Mouse (Mus musculus): ENCODE measurements around the gene Slc44a5. TPM values are rescaled to one million over a fixed set of nuclear protein-coding genes. Genes with fewer than 3 reads are reported as not detected.
A peak's percentile ranks its signal among the peaks of the same experiment; 100 is the strongest.

Slc44a5 gene
- polyA plus RNA-seq, 1 experiment from 2014 or later = 6.8 TPM

DNA sequence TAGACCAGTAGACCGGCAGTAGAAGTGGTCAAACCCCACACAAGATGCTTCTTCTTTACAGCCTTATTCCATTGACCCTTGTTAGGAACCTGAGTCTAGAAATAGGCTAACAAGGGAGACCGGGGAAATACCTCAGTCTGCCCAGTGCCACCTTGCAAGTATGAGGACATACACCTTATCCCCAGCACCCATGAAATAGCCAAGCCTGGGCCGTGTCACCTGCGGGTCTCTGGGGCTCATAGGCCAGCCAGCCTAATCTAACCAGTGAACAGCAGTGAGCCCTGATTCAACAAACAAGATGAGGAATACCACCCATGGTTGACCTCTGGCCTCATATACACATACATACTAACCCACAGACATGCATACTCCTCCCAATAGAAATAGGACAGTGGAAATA is 142.2 kb downstream of the Slc44a5 start:
- H3K4me2 ChIP-seq (replicated peaks) = no peak overlapping the region
- ATAC-seq = no peak
- WGBS = 93% methylated on average over 4 of the region's 4 CpGs
- no peak overlapping the region for H3K9ac ChIP-seq (replicated peaks)
- no peak overlapping the region for H3K4me3 ChIP-seq (replicated peaks)
- no peaks in the 10 kb centered on the region for H3K27me3 ChIP-seq
- no peaks in the 10 kb centered on the region for H3K36me3 ChIP-seq
- no peak overlapping the region for H3K27ac ChIP-seq
- no peaks in the 10 kb centered on the region for H3K9me3 ChIP-seq
- H3K4me1 ChIP-seq (replicated peaks) = peaks cover 22% of the 10 kb centered on the region

- H3K4me2 ChIP-seq (replicated peaks) = no peak overlapping the region
- H3K27me3 ChIP-seq = no peaks in the 10 kb centered on the region
- 84% methylated on average over 5 of the region's 5 CpGs for WGBS
- ATAC-seq = no peak
- peaks cover 22% of the 10 kb centered on the region for H3K4me1 ChIP-seq (replicated peaks)
- H3K9me3 ChIP-seq = no peaks in the 10 kb centered on the region
- H3K27ac ChIP-seq = no peak overlapping the region
- H3K36me3 ChIP-seq = no peaks in the 10 kb centered on the region
- no peak overlapping the region for H3K9ac ChIP-seq (replicated peaks)
- no peak overlapping the region for H3K4me3 ChIP-seq (replicated peaks)
Measured at GRCm38 (mm10) chr3:154116000-154116399, 142.8 kb downstream of the Slc44a5 start.

- WGBS = 34% methylated on average over 6 of the region's 6 CpGs
- Histone ChIP-seq H3K9ac (replicated peaks) (no peak overlapping the region), H3K27me3 (peaks cover 10% of the 10 kb centered on the region; the same call in 1 of the 2 replicates), H3K36me3 (no peaks in the 10 kb centered on the region), H3K4me3 (replicated peaks) (no peak overlapping the region), H3K9me3 (no peaks in the 10 kb centered on the region), H3K4me1 (replicated peaks) (peaks cover 22% of the 10 kb centered on the region), H3K4me2 (replicated peaks) (no peak overlapping the region), H3K27ac (no peak overlapping the region)
- peak; percentile 65 for ATAC-seq
Measured at GRCm38 (mm10) chr3:154118992-154119603, 145.9 kb downstream of the Slc44a5 start.

DNA sequence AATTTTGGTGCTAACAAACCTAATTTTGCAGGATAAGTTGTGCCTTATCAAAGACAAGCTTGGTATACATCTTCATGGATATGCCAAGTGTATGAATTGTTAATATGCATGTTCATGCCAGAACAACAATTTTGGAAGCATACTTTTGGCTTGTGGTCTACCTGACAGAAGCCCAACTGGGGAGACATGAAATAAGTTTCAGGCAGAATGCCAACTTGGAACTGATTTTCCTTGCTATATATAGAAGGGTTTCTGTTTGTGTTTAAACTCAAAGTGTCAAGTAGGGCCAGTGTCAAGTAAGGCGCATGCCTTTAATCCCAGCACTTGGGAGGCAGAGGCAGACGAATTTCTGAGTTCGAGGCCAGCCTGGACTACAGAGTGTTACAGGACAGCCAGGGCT is 149.3 kb downstream of the Slc44a5 start:
- Histone ChIP-seq H3K27ac (no peak overlapping the region), H3K27me3 (peaks cover 21% of the 10 kb centered on the region), H3K4me1 (replicated peaks) (peaks cover 27% of the 10 kb centered on the region), H3K4me2 (replicated peaks) (no peak overlapping the region), H3K36me3 (no peaks in the 10 kb centered on the region), H3K9me3 (no peaks in the 10 kb centered on the region), H3K9ac (replicated peaks) (no peak overlapping the region), H3K4me3 (replicated peaks) (no peak overlapping the region)
- no peak for ATAC-seq
- WGBS = 93% methylated on average over 3 of the region's 3 CpGs

DNA sequence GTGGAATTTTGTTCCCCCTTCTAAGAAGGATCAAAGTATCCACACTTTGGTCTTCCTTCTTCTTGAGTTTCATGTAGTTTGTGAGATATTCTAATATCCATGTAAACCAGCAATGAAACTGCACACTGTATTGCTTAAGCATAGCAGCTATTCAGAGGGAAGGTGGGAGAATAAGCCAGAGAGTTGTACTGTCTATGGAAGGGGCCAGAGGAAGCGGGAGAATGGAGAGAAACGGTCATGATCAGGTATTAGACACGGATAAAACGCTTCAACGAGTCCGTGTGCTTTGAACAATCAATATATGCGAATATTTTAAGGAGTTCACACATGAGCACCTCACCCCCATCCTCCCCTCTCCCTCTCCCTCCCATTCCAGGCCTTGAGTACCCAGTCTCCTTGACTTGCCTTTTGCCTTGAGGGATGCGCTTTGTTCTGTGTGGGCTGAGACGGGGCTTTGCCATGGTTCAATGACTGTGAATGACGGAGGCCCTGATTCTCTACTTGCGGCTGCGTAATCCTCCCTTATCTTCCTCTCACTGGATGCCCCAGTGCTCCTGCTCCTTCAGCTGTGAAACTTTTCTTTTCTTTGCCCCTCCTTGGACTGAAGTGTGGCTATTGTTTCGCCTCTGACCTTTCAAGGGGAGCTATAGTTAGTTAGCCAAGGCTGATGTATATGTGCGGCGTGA is 151.8 kb downstream of the Slc44a5 start:
- WGBS = 5% methylated on average over 15 of the region's 15 CpGs
- peaks cover 21% of the 10 kb centered on the region for H3K27me3 ChIP-seq
- ATAC-seq = peak; percentile 91
- H3K4me2 ChIP-seq (replicated peaks) = peak overlapping the region; percentile 23
- H3K36me3 ChIP-seq = no peaks in the 10 kb centered on the region
- peak overlapping the region; percentile 65 for H3K27ac ChIP-seq
- H3K9ac ChIP-seq (replicated peaks) = no peak overlapping the region
- no peak overlapping the region for H3K4me3 ChIP-seq (replicated peaks)
- peaks cover 19% of the 10 kb centered on the region for H3K4me1 ChIP-seq (replicated peaks)
- H3K9me3 ChIP-seq = no peaks in the 10 kb centered on the region

GRCm38 (mm10) chr3:154125768-154126376 is 152.6 kb downstream of the Slc44a5 start:
- H3K27ac ChIP-seq = peak overlapping the region; percentile 65

DNA sequence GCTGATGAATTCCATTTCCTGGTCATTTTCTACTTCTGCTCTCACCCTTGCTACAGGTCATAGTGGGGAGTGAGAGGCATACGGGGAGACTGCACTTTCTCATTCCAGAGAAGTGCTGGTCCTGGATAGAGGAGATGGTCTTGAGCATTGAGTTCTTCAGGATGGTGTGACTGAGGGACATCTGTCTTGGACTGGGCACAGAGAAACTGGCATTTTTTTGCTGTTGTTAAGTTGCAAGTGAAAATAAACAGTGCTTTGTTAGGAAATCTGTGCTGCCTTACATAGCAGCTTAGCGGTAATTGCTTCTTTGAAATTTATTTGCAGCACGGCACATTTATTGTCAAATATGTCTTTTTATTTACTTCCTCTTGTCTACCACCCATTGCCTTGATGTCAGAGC is 154.0 kb downstream of the Slc44a5 start:
- Histone ChIP-seq H3K4me2 (replicated peaks) (no peak overlapping the region), H3K9me3 (no peaks in the 10 kb centered on the region), H3K36me3 (no peaks in the 10 kb centered on the region), H3K27me3 (peaks cover 20% of the 10 kb centered on the region), H3K4me1 (replicated peaks) (peaks cover 19% of the 10 kb centered on the region), H3K4me3 (replicated peaks) (no peak overlapping the region), H3K9ac (replicated peaks) (no peak overlapping the region), H3K27ac (no peak overlapping the region)
- 80% methylated on average over 3 of the region's 3 CpGs for WGBS
- no peak for ATAC-seq

More at GRCm38 (mm10) chr3:154125768-154126376, 152.6 kb downstream of the Slc44a5 start:
- Histone ChIP-seq H3K27me3 (peaks cover 25% of the 10 kb centered on the region), H3K4me1 (replicated peaks) (peaks cover 19% of the 10 kb centered on the region), H3K4me3 (replicated peaks) (no peak overlapping the region), H3K9ac (replicated peaks) (no peak overlapping the region), H3K36me3 (no peaks in the 10 kb centered on the region), H3K4me2 (replicated peaks) (peak overlapping the region; percentile 23), H3K9me3 (no peaks in the 10 kb centered on the region)
- peak; percentile 28 for ATAC-seq
- WGBS = 22% methylated on average over 7 of the region's 7 CpGs

GRCm38 (mm10) chr3:154129036-154129435 is 155.8 kb downstream of the Slc44a5 start:
- H3K36me3 ChIP-seq = no peaks in the 10 kb centered on the region
- peaks cover 14% of the 10 kb centered on the region for H3K27me3 ChIP-seq
- 72% methylated on average over 4 of the region's 4 CpGs for WGBS
- H3K4me3 ChIP-seq (replicated peaks) = no peak overlapping the region
- peaks cover 19% of the 10 kb centered on the region for H3K4me1 ChIP-seq (replicated peaks)
- no peak for ATAC-seq
- no peak overlapping the region for H3K4me2 ChIP-seq (replicated peaks)
- no peak overlapping the region for H3K27ac ChIP-seq
- H3K9ac ChIP-seq (replicated peaks) = no peak overlapping the region
- H3K9me3 ChIP-seq = no peaks in the 10 kb centered on the region

- H3K27me3 ChIP-seq = peaks cover 14% of the 10 kb centered on the region
Measured at GRCm38 (mm10) chr3:154130431-154131114, 157.3 kb downstream of the Slc44a5 start.

DNA sequence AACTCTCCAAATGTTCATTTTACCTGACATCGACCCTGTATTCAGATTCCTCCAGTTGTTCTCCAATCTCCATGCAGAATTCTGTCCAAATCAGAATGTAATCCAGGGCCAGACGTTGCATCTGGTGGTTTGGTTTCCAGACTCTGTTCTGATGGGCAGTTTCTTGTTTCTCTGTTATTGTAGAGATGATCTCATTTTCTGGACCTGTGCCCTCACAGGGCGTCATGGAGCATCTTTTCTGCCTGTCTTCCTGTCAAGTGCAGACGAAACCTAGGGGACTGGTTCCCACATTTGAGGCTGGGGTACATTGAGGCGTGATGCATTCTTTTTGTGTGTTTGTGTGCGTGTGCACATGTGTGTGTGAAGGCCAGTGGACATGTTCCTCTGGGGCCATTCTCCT is 160.8 kb downstream of the Slc44a5 start:
- H3K36me3 ChIP-seq = no peaks in the 10 kb centered on the region
- WGBS = 89% methylated on average over 6 of the region's 6 CpGs
- H3K9ac ChIP-seq (replicated peaks) = no peak overlapping the region
- H3K4me2 ChIP-seq (replicated peaks) = no peak overlapping the region
- ATAC-seq = no peak
- H3K4me3 ChIP-seq (replicated peaks) = no peak overlapping the region
- no peak overlapping the region for H3K27ac ChIP-seq
- no peaks in the 10 kb centered on the region for H3K9me3 ChIP-seq
- 0 out of 2 replicates have a peak, but pooled peaks cover 4% of the 10 kb centered on the region for H3K27me3 ChIP-seq
- no peaks in the 10 kb centered on the region for H3K4me1 ChIP-seq (replicated peaks)

More at GRCm38 (mm10) chr3:154130431-154131114, 157.3 kb downstream of the Slc44a5 start:
- Histone ChIP-seq H3K4me2 (replicated peaks) (no peak overlapping the region), H3K9ac (replicated peaks) (no peak overlapping the region), H3K36me3 (no peaks in the 10 kb centered on the region), H3K4me3 (replicated peaks) (no peak overlapping the region), H3K27ac (no peak overlapping the region), H3K9me3 (no peaks in the 10 kb centered on the region), H3K4me1 (replicated peaks) (peaks cover 10% of the 10 kb centered on the region)
- WGBS = 88% methylated on average over 6 of the region's 6 CpGs
- ATAC-seq = no peak

GRCm38 (mm10) chr3:154134701-154135100 is 161.5 kb downstream of the Slc44a5 start:
- Histone ChIP-seq H3K36me3 (no peaks in the 10 kb centered on the region), H3K27me3 (0 out of 2 replicates have a peak, but pooled peaks cover 4% of the 10 kb centered on the region), H3K4me1 (replicated peaks) (no peaks in the 10 kb centered on the region), H3K9me3 (no peaks in the 10 kb centered on the region), H3K4me2 (replicated peaks) (no peak overlapping the region), H3K9ac (replicated peaks) (no peak overlapping the region), H3K27ac (no peak overlapping the region), H3K4me3 (replicated peaks) (no peak overlapping the region)
- 96% methylated on average over 2 of the region's 2 CpGs for WGBS
- ATAC-seq = no peak

DNA sequence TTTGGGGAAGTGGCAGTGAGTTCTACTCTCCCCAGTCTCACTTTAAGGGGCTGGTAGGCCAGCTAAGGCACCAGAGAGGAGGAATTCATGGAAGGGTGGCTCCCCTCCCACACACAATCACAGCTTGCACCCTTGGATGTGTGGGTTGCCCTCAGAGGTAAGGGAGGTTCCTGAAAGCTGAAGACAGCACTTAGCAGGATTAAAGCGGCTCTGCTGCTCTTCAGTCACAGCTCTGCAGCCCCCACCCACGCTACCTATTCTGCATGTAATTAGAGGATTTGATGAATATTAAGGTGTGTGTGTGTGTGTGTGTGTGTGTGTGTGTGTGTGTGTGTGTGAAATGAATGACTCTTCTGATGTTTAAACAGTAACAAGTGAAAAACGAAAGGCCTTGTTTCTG is 163.3 kb downstream of the Slc44a5 start:
- no peak overlapping the region for H3K27ac ChIP-seq
- 81% methylated on average over 3 of the region's 3 CpGs for WGBS
- H3K27me3 ChIP-seq = no peaks in the 10 kb centered on the region
- no peak for ATAC-seq
- no peak overlapping the region for H3K9ac ChIP-seq (replicated peaks)
- no peaks in the 10 kb centered on the region for H3K9me3 ChIP-seq
- H3K4me1 ChIP-seq (replicated peaks) = no peaks in the 10 kb centered on the region
- H3K36me3 ChIP-seq = no peaks in the 10 kb centered on the region
- no peak overlapping the region for H3K4me3 ChIP-seq (replicated peaks)
- no peak overlapping the region for H3K4me2 ChIP-seq (replicated peaks)
